Comparison of ENCODE assay signal across 8 mouse cellular contexts in genomic region chr13:30530761-30531160, GRCm38 (mm10). TPM values are rescaled to one million over a fixed set of nuclear protein-coding genes. Genes with fewer than 3 reads are reported as not detected.
DNase-seq lines count a peak whose midpoint lies in the region; ATAC-seq and TF ChIP-seq lines count a peak whose summit lies in the region.

No protein-coding gene starts in this region.

- no peaks in the 10 kb centered on the region for H3K36me3 ChIP-seq in G1E (replicated peaks)

- TF ChIP-seq CTCF in G1E (IDR thresholded peaks at IDR 0.05; ENCODE audit: low read depth, low read length): peak; percentile 49; the same call in 1 of the 2 replicates

- H3K27me3 ChIP-seq in G1E (ENCODE audit: insufficient read depth, low read length): no peaks in the 10 kb centered on the region

- no peaks in the 10 kb centered on the region for H3K4me1 ChIP-seq in G1E (ENCODE audit: insufficient read depth, low read depth, low read length)

- peak; percentile 62 for DNase-seq in CD4-positive, CD25-positive, alpha-beta regulatory T cell, adult 2 months (ENCODE audit: low read depth, low spot score)
- no peak for DNase-seq in G1E (ENCODE audit: low spot score)
- peak; percentile 59 for DNase-seq in cerebellum, adult 9-10 months
- peak; percentile 43 to 65 for DNase-seq in kidney, postnatal 25 days
- peak; percentile 75 for DNase-seq in lung, postnatal 10 days
- DNase-seq in retina, postnatal 7 days (ENCODE audit: low read depth, low spot score): peak; percentile 75

- no peak for ATAC-seq in CD4-positive, CD25-positive, alpha-beta regulatory T cell, adult 4 months
- ATAC-seq in G1E (ENCODE audit: extremely low read depth, insufficient number of reproducible peaks, low FRiP score, poor library complexity, severe bottlenecking): no peak
- peak; percentile 100 for ATAC-seq in frontal cortex, adult (ENCODE audit: low TSS enrichment)

- no peak overlapping the region for H3K4me3 ChIP-seq in G1E (ENCODE audit: low read depth, low read length)

- no peaks in the 10 kb centered on the region for H3K9me3 ChIP-seq in G1E (replicated peaks)

RNA-seq across cellular contexts. Expression of gene Uqcrfs1, which starts 14.4 kb away (rescaled TPM):
- 10 to 100 TPM; 93.1 to 99.9 TPM for polyA plus RNA-seq in CD4-positive, CD25-positive, alpha-beta regulatory T cell, adult 4 months (2017; shearing (Covaris generic))
- total RNA-seq in G1E (2014; fragmentation: Nextera tagmentation) (61.2 and 65.3 TPM in 2 replicates), G1E (2017) (158 and 166 TPM in 2 replicates)
- 106 and 116 TPM in 2 replicates for polyA plus RNA-seq in G1E (2012)
